Mouse (Mus musculus) G1E (cell line): ENCODE data around the gene Nt5c3b.

Experiments
- CTCF ChIP-seq: IDR thresholded peaks from 2 replicates; pipeline ENCODE4 v1.5.1; 2012; ENCODE audit warnings: low read depth, low read length, inconsistent platforms, mixed read lengths
- TAL1 ChIP-seq: conservative IDR thresholded peaks from 2 replicates; pipeline ENCODE4 v1.6.1; 2012; ENCODE audit warnings: low read depth, low read length, inconsistent platforms, mixed read lengths

GRCm38 (mm10) chr11:100387589-100388375 is 53.8 kb downstream of the Nt5c3b start:
- TF ChIP-seq CTCF, result no peak
- TF ChIP-seq TAL1, result no peak
